Mouse (Mus musculus) MEL (cell line): Measurements from ENCODE around the gene Sez6l2.

Source experiments
- ELF1 ChIP-seq: IDR thresholded peaks from 2 replicates; pipeline ENCODE4 v1.6.1; 2014; ENCODE audit warnings: low read depth, mild to moderate bottlenecking, inconsistent platforms, low read length, improper control_type of control experiment, moderate library complexity
- ETS1 ChIP-seq: IDR thresholded peaks from 2 replicates; pipeline ENCODE4 v1.6.1; 2012; ENCODE audit warnings: low read depth, mild to moderate bottlenecking, inconsistent platforms, low read length, improper control_type of control experiment, moderate library complexity
- GATA1 ChIP-seq: IDR thresholded peaks from 2 replicates; pipeline ENCODE4 v1.6.1; 2011; ENCODE audit warnings: low read depth, low read length, improper control_type of control experiment
- MXI1 ChIP-seq: IDR thresholded peaks from 2 replicates; pipeline ENCODE4 v1.6.1; 2011; ENCODE audit warnings: mild to moderate bottlenecking, low read depth, low read length, improper control_type of control experiment
- SIN3A ChIP-seq: IDR thresholded peaks from 2 replicates; pipeline ENCODE4 v1.6.1; 2012; ENCODE audit warnings: low read length, improper control_type of control experiment, inconsistent platforms
- TBP ChIP-seq: IDR thresholded peaks from 2 replicates; pipeline ENCODE4 v1.8.0; 2011; ENCODE audit warnings: low read depth, low read length, improper control_type of control experiment
- TCF12 ChIP-seq: IDR thresholded peaks from 2 replicates; pipeline ENCODE4 v1.6.1; 2014; ENCODE audit warnings: low read depth, mild to moderate bottlenecking, inconsistent platforms, low read length, improper control_type of control experiment, moderate library complexity
- USF1 ChIP-seq: IDR thresholded peaks from 2 replicates; pipeline ENCODE4 v1.6.1; 2014; ENCODE audit warnings: low read depth, mild to moderate bottlenecking, inconsistent platforms, low read length, improper control_type of control experiment, moderate library complexity
- ZKSCAN1 ChIP-seq: IDR thresholded peaks from 2 replicates; pipeline ENCODE4 v1.6.1; 2012; ENCODE audit warnings: low read depth, mild to moderate bottlenecking, inconsistent platforms, low read length, improper control_type of control experiment, moderate library complexity
- ZNF384 ChIP-seq: IDR thresholded peaks from 2 replicates; pipeline ENCODE4 v1.6.1; 2012; ENCODE audit warnings: low read depth, mild to moderate bottlenecking, inconsistent platforms, low read length, improper control_type of control experiment

DNA sequence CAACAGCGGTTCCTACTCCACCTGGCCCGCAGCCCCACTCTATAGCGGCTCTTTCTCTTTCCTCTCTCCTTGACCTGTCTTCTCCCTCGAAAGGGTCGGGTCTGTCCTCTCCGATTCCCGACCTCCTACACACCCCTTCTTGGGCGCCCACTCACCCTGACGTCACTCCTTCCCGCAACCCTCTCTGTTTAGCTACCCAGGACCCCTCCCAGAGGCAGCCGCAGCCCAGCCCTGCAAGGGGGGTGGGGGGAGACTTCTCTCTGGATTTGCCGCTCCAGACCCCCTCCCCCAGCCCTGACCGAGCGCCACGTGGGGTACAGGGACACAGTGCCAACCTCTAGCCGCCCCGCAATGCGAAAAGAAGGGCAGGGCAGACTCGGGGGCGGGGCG, 965 bp upstream of the Sez6l2 start, which contains the start of gene Asphd1:
- TF ChIP-seq ETS1 (no peak), USF1 (no peak), ZKSCAN1 (no peak), TBP (no peak), TCF12 (no peak), MXI1 (no peak), ELF1 (no peak), GATA1 (no peak), ZNF384 (no peak), SIN3A (no peak)
